Comparison of ENCODE assay signal across 26 mouse cellular contexts in the genomic region with DNA sequence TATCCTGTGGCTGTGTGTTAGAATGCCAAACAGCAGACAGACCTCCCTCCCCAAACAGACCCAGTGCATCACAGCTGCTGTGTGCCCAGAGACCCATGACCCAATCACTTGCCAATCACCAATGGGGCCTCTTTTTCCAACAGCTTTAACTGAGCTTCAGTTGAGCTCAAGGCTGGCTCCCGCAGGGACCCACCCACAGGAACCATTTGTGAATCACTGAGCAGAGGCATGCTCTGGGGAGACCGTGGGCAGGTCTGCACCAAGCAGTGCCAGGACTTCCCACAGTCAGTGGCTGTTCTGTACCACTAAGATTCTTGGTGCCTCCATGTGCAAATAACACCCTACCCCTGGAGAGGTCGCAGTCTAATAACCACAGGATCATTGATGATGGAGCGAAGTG. TPM values are rescaled to one million over a fixed set of nuclear protein-coding genes. Genes with fewer than 3 reads are reported as not detected.
A peak's percentile ranks its signal among the peaks of the same experiment; 100 is the strongest.
DNase-seq lines count a peak whose midpoint lies in the region; ATAC-seq and TF ChIP-seq lines count a peak whose summit lies in the region.
"Had no signal": no experiment of that assay in that cellular context is flagged by ENCODE, and none has a peak within 500 bp of the region (broad histone marks: within the 10 kb centered on the region; RNA-seq: fewer than 3 reads in every experiment).

No protein-coding gene starts in this region.

- intact Hi-C loops in left cerebral cortex, adult 2 months (cut with DNase I): no loop called here
- intact Hi-C loops in left cerebral cortex, postnatal 4 days (cut with DNase I): no loop called here

- no peaks in the 10 kb centered on the region for H3K27me3 ChIP-seq in midbrain, embryonic 10.5 days (ENCODE audit: low read depth, poor library complexity, severe bottlenecking)
- no peaks in the 10 kb centered on the region for H3K27me3 ChIP-seq in forebrain, postnatal 0 days (ENCODE audit: insufficient read depth, low read length)
- H3K27me3 ChIP-seq: forebrain, embryonic 15.5 days; hindbrain, embryonic 13.5 days; intestine, embryonic 15.5 days; megakaryocyte, embryonic 14.5 days; midbrain, embryonic 15.5 days had no signal

- H3K27ac ChIP-seq in left cerebral cortex, adult 2 months: peak overlapping the region; percentile 87
- no peak overlapping the region for H3K27ac ChIP-seq in midbrain, embryonic 10.5 days (replicated peaks)
- H3K27ac ChIP-seq in forebrain, postnatal 0 days (ENCODE audit: low read depth, low read length): no peak overlapping the region
- H3K27ac ChIP-seq: gastrocnemius, adult 2 months; heart, embryonic 13.5 days; intestine, embryonic 15.5 days; limb, embryonic 10.5 days; midbrain, embryonic 15.5 days; stomach, postnatal 0 days had no signal

- WGBS in midbrain, embryonic 10.5 days: 79% methylated on average over 4 of the region's 4 CpGs
- WGBS in forebrain, postnatal 0 days: 79% methylated on average over 4 of the region's 4 CpGs

- no peaks in the 10 kb centered on the region for H3K9me3 ChIP-seq in midbrain, embryonic 10.5 days (replicated peaks)
- H3K9me3 ChIP-seq in forebrain, postnatal 0 days (ENCODE audit: low read length): no peaks in the 10 kb centered on the region
- H3K9me3 ChIP-seq: forebrain, embryonic 15.5 days; heart, embryonic 13.5 days; hindbrain, embryonic 13.5 days; intestine, embryonic 15.5 days; limb, embryonic 10.5 days; midbrain, embryonic 15.5 days had no signal

- TF ChIP-seq CTCF in left cerebral cortex, adult 2 months (IDR thresholded peaks at IDR 0.05): no peak
- no peak for TF ChIP-seq CTCF in forebrain, postnatal 0 days (IDR thresholded peaks at IDR 0.05; ENCODE audit: low read depth)

- no peak overlapping the region for H3K9ac ChIP-seq in forebrain, postnatal 0 days
- H3K9ac ChIP-seq: forebrain, embryonic 15.5 days; heart, embryonic 13.5 days; hindbrain, embryonic 13.5 days; intestine, embryonic 15.5 days; midbrain, embryonic 15.5 days had no signal

- H3K4me3 ChIP-seq in left cerebral cortex, adult 2 months: no peak overlapping the region
- H3K4me3 ChIP-seq in midbrain, embryonic 10.5 days: no peak overlapping the region
- H3K4me3 ChIP-seq in forebrain, postnatal 0 days (ENCODE audit: low read depth, low read length): no peak overlapping the region
- H3K4me3 ChIP-seq: forebrain, embryonic 15.5 days; gastrocnemius, adult 2 months; heart, embryonic 13.5 days; hindbrain, embryonic 13.5 days; intestine, embryonic 15.5 days; limb, embryonic 10.5 days; megakaryocyte, embryonic 14.5 days; midbrain, embryonic 15.5 days; myocyte had no signal

- H3K36me3 ChIP-seq in midbrain, embryonic 10.5 days: no peaks in the 10 kb centered on the region
- no peaks in the 10 kb centered on the region; the same call in 1 of the 2 replicates for H3K36me3 ChIP-seq in forebrain, postnatal 0 days (ENCODE audit: insufficient read depth)
- H3K36me3 ChIP-seq: forebrain, embryonic 15.5 days; heart, embryonic 13.5 days; hindbrain, embryonic 13.5 days; intestine, embryonic 15.5 days; limb, embryonic 10.5 days; midbrain, embryonic 15.5 days had no signal

- H3K4me2 ChIP-seq in forebrain, postnatal 0 days (ENCODE audit: low read depth): no peak overlapping the region
- H3K4me2 ChIP-seq: forebrain, embryonic 15.5 days; heart, embryonic 13.5 days; hindbrain, embryonic 13.5 days; intestine, embryonic 15.5 days; midbrain, embryonic 15.5 days had no signal

- ATAC-seq in forebrain, postnatal 0 days: no peak
- ATAC-seq: forebrain, embryonic 15.5 days; intestine, embryonic 15.5 days; midbrain, embryonic 15.5 days had no signal

- H3K4me1 ChIP-seq in midbrain, embryonic 10.5 days: peaks cover 5% of the 10 kb centered on the region
- H3K4me1 ChIP-seq in forebrain, postnatal 0 days (ENCODE audit: insufficient read depth): peaks cover 26% of the 10 kb centered on the region
- H3K4me1 ChIP-seq: heart, embryonic 13.5 days; intestine, embryonic 15.5 days; limb, embryonic 10.5 days; megakaryocyte, embryonic 14.5 days had no signal

- peak; percentile 65 to 69 for DNase-seq in left cerebral cortex, adult 2 months (ENCODE audit: extremely low spot score in 1 of 2, low spot score in 2 of 2)
- no peak for DNase-seq in left cerebral cortex, postnatal 4 days
- DNase-seq in frontal cortex, adult 2 months (ENCODE audit: extremely low spot score in 1 of 2, low spot score in 1 of 2): peak; percentile 68 to 82
- DNase-seq in layer of hippocampus, postnatal 36 days: peak; percentile 71 to 79
- DNase-seq in right cerebral cortex, postnatal 14 days: peak; percentile 36
- no peak for DNase-seq in adrenal gland, postnatal 14 days
- no peak for DNase-seq in midbrain, embryonic 10.5 days (ENCODE audit: low spot score)
- no peak for DNase-seq in forebrain, postnatal 0 days
- DNase-seq: adrenal gland, adult 8-10 months; cerebellum, adult 9-11 months; gastrocnemius, adult 2 months; kidney, adult 9 months; kidney, postnatal 25 days; lung, adult 2 months; thymus, postnatal 14 days had no signal

RNA-seq across cellular contexts. Expression of a gene that starts 27.5 kb away (rescaled TPM):
- 100 to 1,000 TPM; 210 to 254 TPM for total RNA-seq in left cerebral cortex, adult 2 months (2021)
- 100 to 1,000 TPM; 267 to 283 TPM for total RNA-seq in left cerebral cortex, postnatal 4 days (2021)
- 82.1 and 82.4 TPM in 2 replicates for polyA plus RNA-seq in frontal cortex, adult 2 months (2012; rRNA removed)
- total RNA-seq in layer of hippocampus, postnatal 36 days (2021): 100 to 1,000 TPM; 221 to 228 TPM
- total RNA-seq in adrenal gland, postnatal 14 days (2021): 1.9 and 2.1 TPM in 2 replicates
- polyA plus RNA-seq in midbrain, embryonic 10.5 days (2016; fragmentation: Nextera tagmentation; extraction: Ambion mirVana): 2.6 and 9.6 TPM in 2 replicates
- 103 and 114 TPM in 2 replicates for total RNA-seq in forebrain, postnatal 0 days (2014; rRNA removed)
- 167 and 218 TPM in 2 replicates for polyA plus RNA-seq in forebrain, postnatal 0 days (2015; fragmentation: Nextera tagmentation; extraction: Ambion mirVana)
- total RNA-seq: gastrocnemius, adult 2 months; heart, postnatal 25 days; liver, adult 2 months had no signal
- polyA plus RNA-seq: limb, embryonic 10.5 days; liver, adult 2 months; lung, adult 2 months had no signal

Comparison
In these comparisons a context has a peak if more than half of its experiments do, and no peak if none do; other contexts are left out.
1. DNase-seq: peak in left cerebral cortex, adult 2 months (2 of 2), frontal cortex, adult 2 months (2 of 2), layer of hippocampus, postnatal 36 days (2 of 2) and right cerebral cortex, postnatal 14 days (single experiment); none in left cerebral cortex, postnatal 4 days (single experiment), adrenal gland, postnatal 14 days (single experiment), midbrain, embryonic 10.5 days (single experiment) and forebrain, postnatal 0 days (single experiment).
2. RNA of a gene that starts 27.5 kb away (total RNA-seq): 267 to 283 TPM in left cerebral cortex, postnatal 4 days, 210 to 254 TPM in left cerebral cortex, adult 2 months, 221 to 228 TPM in layer of hippocampus, postnatal 36 days and 103 to 114 TPM in forebrain, postnatal 0 days; 1.9 to 2.1 TPM in adrenal gland, postnatal 14 days; every median in the first group is over 10 times any median in the second.